Mouse (Mus musculus): Measurements from ENCODE around the gene Cldn2. TPM values are rescaled to one million over a fixed set of nuclear protein-coding genes. Genes with fewer than 3 reads are reported as not detected.
"Not testable (repeated sequence)": the region's sequence is repeated elsewhere in the genome, so short reads cannot be mapped to it uniquely, and the experiment has no call there.

Cldn2 gene
- polyA plus RNA-seq (2014; fragmentation: Nextera tagmentation; extraction: Ambion mirVana) = 0.09 and 0.20 TPM in 2 replicates

DNA sequence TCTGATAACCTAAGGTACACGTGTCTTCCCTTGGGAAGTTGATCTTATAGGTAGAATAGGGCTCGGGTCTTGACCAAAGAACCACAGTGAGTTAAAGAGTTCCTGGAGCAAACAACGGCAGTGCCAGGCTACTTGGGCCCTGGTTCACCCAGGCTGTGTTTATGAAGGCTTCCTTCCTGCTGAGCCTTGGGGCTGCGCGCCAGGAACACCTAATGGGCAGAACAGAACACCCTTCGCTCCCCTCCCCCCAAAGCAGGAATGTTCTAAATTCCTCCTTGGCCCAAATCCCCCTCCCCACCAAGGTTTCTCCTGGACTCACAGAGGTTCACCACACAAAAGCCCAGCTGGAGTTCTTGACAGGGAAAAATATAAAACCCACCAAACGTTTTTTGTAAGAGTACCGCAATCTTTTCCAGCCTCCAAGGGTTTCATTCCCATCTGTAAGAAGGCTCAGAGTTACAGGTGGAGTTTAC is at the start of gene Cldn2:
Gene Cldn2, plus strand, starts transcription at position 423 of the 473 bp plus-strand sequence.
- DNase-seq = no peak
- no peaks in the 10 kb centered on the region for H3K9me3 ChIP-seq (ENCODE audit: control insufficient read depth, low read length)
- H3K9ac ChIP-seq (replicated peaks; ENCODE audit: low read length) = no peak within 1 kb of the TSS
- H3K27me3 ChIP-seq (ENCODE audit: control insufficient read depth, insufficient read depth, low read length) = no peaks in the 10 kb centered on the region; the same call in 1 of the 2 replicates
- no peak within 1 kb of the TSS for H3K4me3 ChIP-seq (replicated peaks; ENCODE audit: low read depth, low read length)
- H3K36me3 ChIP-seq (ENCODE audit: control insufficient read depth, insufficient read depth, low read length) = no peaks in the 10 kb centered on the region
- H3K4me1 ChIP-seq (ENCODE audit: control insufficient read depth, insufficient read depth, low read length) = no peaks in the 10 kb centered on the region
- no peak within 1 kb of the TSS for H3K4me2 ChIP-seq (ENCODE audit: low read length)
- no peak for ATAC-seq (ENCODE audit: low FRiP score, low TSS enrichment)
- no peak within 1 kb of the TSS for H3K27ac ChIP-seq (replicated peaks; ENCODE audit: low read depth, low read length)
- WGBS = 63% methylated on average over 8 of the region's 8 CpGs

DNA sequence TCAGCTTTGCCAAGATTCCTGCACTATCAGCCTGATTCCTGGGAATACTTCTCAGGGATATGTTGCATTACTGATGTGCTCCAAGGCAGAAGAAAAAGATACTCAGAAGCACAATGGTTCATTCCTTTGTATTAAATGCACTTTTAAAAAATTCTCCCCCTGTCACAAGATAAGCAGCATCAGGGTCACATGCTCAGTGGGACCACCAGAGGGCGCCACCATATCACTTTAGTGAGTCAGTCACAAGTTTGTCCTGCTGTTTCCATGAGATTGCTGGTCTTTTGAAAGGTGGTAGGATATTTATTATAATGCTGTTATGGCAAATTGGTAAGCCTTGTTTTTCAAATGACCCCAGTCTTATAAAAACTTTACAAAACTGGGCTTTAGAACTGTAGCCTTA is 48.8 kb upstream of the Cldn2 start:
- no peak overlapping the region for H3K9ac ChIP-seq (replicated peaks; ENCODE audit: low read length)
- H3K36me3 ChIP-seq (ENCODE audit: control insufficient read depth, insufficient read depth, low read length) = no peaks in the 10 kb centered on the region
- ATAC-seq (ENCODE audit: low FRiP score, low TSS enrichment) (no peak), DNase-seq (peak; percentile 81)
- WGBS = 4% methylated on average over 1 of the region's 1 CpGs
- H3K27ac ChIP-seq (replicated peaks; ENCODE audit: low read depth, low read length) = no peak overlapping the region
- H3K4me1 ChIP-seq (ENCODE audit: control insufficient read depth, insufficient read depth, low read length) = no peaks in the 10 kb centered on the region
- H3K9me3 ChIP-seq (ENCODE audit: control insufficient read depth, low read length) = no peaks in the 10 kb centered on the region
- no peak overlapping the region for H3K4me3 ChIP-seq (replicated peaks; ENCODE audit: low read depth, low read length)
- H3K27me3 ChIP-seq (ENCODE audit: control insufficient read depth, insufficient read depth, low read length) = no peaks in the 10 kb centered on the region
- H3K4me2 ChIP-seq (ENCODE audit: low read length) = no peak overlapping the region

DNA sequence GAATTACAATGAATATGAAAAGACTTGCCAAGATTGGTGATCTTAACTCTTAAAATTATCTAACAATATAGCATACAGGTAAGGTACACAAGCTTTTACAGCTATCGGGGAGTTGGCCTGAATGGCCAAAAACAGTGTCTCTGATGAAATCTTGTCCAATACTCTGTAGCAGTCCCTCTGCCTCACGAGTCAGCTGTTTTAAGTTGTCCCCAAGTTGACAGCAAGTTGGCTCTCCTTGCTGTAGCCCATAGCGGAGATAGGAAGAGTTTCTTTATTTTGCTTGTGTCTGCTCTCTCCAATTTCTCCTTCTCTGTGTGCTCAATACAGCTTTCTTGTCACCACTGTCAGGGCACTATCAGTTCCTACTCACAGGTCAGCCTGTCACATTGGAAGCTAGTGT is 42.0 kb upstream of the Cldn2 start:
- not testable (repeated sequence) for H3K4me2 ChIP-seq (ENCODE audit: low read length); DNase-seq; H3K9me3 ChIP-seq (ENCODE audit: control insufficient read depth, low read length); H3K4me3 ChIP-seq (replicated peaks; ENCODE audit: low read depth, low read length); H3K36me3 ChIP-seq (ENCODE audit: control insufficient read depth, insufficient read depth, low read length); H3K4me1 ChIP-seq (ENCODE audit: control insufficient read depth, insufficient read depth, low read length); H3K9ac ChIP-seq (replicated peaks; ENCODE audit: low read length); H3K27me3 ChIP-seq (ENCODE audit: control insufficient read depth, insufficient read depth, low read length); H3K27ac ChIP-seq (replicated peaks; ENCODE audit: low read depth, low read length); ATAC-seq (ENCODE audit: low FRiP score, low TSS enrichment)
- WGBS = 75% methylated on average over 3 of the region's 3 CpGs

DNA sequence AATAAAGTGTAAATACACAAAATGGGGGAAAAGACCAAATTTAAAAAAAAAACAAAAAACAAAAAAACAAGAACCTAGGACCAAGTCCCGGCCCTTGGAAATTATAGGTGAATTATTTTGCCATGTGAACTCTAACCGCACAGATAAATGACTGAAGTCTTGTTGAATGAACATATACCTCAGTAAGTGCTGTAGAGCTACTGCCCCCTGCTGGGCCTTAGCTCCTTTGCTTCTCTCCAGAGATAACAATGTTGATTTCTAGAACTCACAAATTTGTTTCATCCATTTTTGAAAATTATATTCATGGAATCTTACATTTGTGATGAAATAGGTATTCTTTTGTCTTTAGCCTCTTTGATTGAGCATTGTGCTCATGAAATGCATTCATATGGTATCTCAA is 38.1 kb upstream of the Cldn2 start:
- no peaks in the 10 kb centered on the region for H3K9me3 ChIP-seq (ENCODE audit: control insufficient read depth, low read length)
- DNase-seq = peak; percentile 58
- no peaks in the 10 kb centered on the region for H3K36me3 ChIP-seq (ENCODE audit: control insufficient read depth, insufficient read depth, low read length)
- no peak overlapping the region for H3K4me2 ChIP-seq (ENCODE audit: low read length)
- no peak overlapping the region for H3K27ac ChIP-seq (replicated peaks; ENCODE audit: low read depth, low read length)
- no peak overlapping the region for H3K9ac ChIP-seq (replicated peaks; ENCODE audit: low read length)
- no peaks in the 10 kb centered on the region for H3K4me1 ChIP-seq (ENCODE audit: control insufficient read depth, insufficient read depth, low read length)
- H3K4me3 ChIP-seq (replicated peaks; ENCODE audit: low read depth, low read length) = no peak overlapping the region
- ATAC-seq (ENCODE audit: low FRiP score, low TSS enrichment) = no peak
- WGBS = 88% methylated on average over 2 of the region's 2 CpGs
- H3K27me3 ChIP-seq (ENCODE audit: control insufficient read depth, insufficient read depth, low read length) = no peaks in the 10 kb centered on the region

DNA sequence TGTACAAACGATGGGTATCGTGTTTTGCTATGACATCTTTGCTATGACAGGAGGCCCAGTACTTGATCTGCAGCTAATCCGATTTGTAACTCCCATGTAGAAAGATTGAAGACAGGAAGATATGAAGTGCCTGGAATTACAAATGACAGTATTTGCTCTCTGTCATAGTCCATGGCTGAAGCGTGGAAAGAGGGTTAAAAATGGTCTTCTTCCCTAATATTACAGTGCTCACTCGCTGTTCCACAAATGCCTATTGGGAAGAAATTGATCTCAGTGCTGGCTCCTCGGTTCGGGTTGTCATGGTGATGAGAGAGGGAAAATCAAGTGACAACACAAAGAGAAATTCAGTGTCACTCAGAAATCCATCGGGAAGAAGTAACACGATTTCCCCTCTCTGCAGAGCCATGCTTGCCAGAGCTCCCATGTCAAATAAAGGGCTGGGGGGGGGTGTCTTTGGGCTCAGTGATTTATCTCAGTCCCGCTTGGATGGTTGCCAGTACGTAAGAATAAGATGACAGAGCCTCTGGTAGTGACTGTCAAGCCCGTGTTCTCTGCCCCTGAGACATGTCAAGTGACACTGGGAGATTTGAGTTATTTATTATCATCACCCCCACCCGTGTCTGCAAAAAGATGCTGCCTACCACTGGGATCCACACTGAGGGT is 30.5 kb upstream of the Cldn2 start:
- H3K4me2 ChIP-seq (ENCODE audit: low read length) = 0 out of 2 replicates have a peak overlapping the region, but pooled peaks have one; percentile 3
- H3K27ac ChIP-seq (replicated peaks; ENCODE audit: low read depth, low read length) = no peak overlapping the region
- H3K9me3 ChIP-seq (ENCODE audit: control insufficient read depth, low read length) = no peaks in the 10 kb centered on the region
- ATAC-seq (ENCODE audit: low FRiP score, low TSS enrichment) (0 out of 2 replicates have a peak, but pooled peaks have one; percentile 31), DNase-seq (peak; percentile 64)
- WGBS = 46% methylated on average over 13 of the region's 13 CpGs
- H3K36me3 ChIP-seq (ENCODE audit: control insufficient read depth, insufficient read depth, low read length) = no peaks in the 10 kb centered on the region
- no peak overlapping the region for H3K4me3 ChIP-seq (replicated peaks; ENCODE audit: low read depth, low read length)
- H3K27me3 ChIP-seq (ENCODE audit: control insufficient read depth, insufficient read depth, low read length) = 0 out of 2 replicates have a peak, but pooled peaks cover 3% of the 10 kb centered on the region
- no peak overlapping the region for H3K9ac ChIP-seq (replicated peaks; ENCODE audit: low read length)
- no peaks in the 10 kb centered on the region for H3K4me1 ChIP-seq (ENCODE audit: control insufficient read depth, insufficient read depth, low read length)

DNA sequence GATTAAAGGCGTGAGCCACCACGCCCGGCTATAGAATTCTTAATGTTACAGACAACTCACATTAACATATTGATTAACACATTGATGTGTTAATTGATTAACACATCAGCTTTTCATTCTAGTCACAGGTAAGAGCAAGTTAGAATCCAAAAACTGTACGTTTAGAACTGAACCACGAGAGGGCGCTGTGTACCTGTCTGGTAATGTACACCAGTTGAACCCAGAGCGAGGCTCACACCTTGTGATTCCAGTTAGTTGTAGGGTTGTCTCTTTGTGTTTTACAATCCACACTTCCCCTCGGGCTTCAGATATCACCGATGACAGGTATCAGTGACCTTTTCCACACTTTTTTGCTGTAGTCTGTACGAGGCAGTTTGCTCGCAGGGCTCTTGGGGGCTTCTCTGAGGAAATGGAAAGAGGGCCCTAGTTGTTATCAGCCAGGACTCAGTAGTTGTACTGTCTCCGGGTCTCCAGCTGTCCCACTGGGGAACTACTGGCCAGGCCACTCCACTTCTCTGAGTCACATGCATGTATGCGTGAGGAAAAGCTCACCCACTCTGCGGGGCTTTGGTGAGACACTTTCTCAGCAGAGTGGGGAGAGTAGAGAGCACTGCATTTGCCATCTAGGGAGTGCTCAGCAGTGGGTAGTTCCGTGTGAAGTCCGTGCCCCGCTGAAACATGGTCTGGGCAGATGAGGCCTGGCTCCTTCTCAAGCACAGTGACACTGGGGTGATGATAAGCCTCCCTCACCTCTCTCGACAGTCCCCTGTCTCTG is 26.1 kb upstream of the Cldn2 start:
- no peaks in the 10 kb centered on the region for H3K9me3 ChIP-seq (ENCODE audit: control insufficient read depth, low read length)
- no peaks in the 10 kb centered on the region for H3K36me3 ChIP-seq (ENCODE audit: control insufficient read depth, insufficient read depth, low read length)
- 0 out of 2 replicates have a peak, but pooled peaks cover 3% of the 10 kb centered on the region for H3K27me3 ChIP-seq (ENCODE audit: control insufficient read depth, insufficient read depth, low read length)
- no peak overlapping the region for H3K9ac ChIP-seq (replicated peaks; ENCODE audit: low read length)
- no peak overlapping the region for H3K4me3 ChIP-seq (replicated peaks; ENCODE audit: low read depth, low read length)
- 31% methylated on average over 18 of the region's 18 CpGs for WGBS
- ATAC-seq (ENCODE audit: low FRiP score, low TSS enrichment) (no peak), DNase-seq (peak; percentile 72)
- H3K27ac ChIP-seq (replicated peaks; ENCODE audit: low read depth, low read length) = no peak overlapping the region
- H3K4me1 ChIP-seq (ENCODE audit: control insufficient read depth, insufficient read depth, low read length) = no peaks in the 10 kb centered on the region
- no peak overlapping the region for H3K4me2 ChIP-seq (ENCODE audit: low read length)

DNA sequence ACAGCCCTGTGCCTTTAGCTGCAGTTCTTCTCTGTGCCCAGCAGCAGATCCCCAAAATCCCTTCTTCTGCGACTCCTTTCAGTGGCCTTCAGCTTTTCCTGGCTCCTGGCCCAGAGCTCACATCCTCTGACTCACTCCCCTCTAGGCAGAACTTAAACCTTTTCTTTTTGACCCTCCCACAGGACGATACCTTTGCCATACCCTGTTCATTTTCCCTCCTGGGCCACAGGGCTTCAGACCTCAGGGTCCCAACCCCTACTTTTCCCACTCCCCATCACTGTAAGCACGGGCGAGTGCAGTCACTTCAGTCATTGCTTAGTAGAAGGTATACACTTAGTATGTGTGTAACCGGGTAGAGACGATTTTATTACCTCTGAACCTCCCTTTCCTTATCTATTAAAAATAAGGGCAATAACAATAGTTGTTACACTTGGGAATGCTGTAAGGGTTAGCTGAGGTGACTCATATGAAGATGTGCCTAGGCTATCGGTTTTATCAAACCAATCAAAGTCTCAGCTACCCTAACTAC is 25.5 kb upstream of the Cldn2 start:
- Histone ChIP-seq H3K9me3 (ENCODE audit: control insufficient read depth, low read length) (no peaks in the 10 kb centered on the region), H3K36me3 (ENCODE audit: control insufficient read depth, insufficient read depth, low read length) (no peaks in the 10 kb centered on the region), H3K4me2 (ENCODE audit: low read length) (no peak overlapping the region), H3K27ac (replicated peaks; ENCODE audit: low read depth, low read length) (no peak overlapping the region), H3K9ac (replicated peaks; ENCODE audit: low read length) (no peak overlapping the region), H3K4me1 (ENCODE audit: control insufficient read depth, insufficient read depth, low read length) (no peaks in the 10 kb centered on the region), H3K4me3 (replicated peaks; ENCODE audit: low read depth, low read length) (no peak overlapping the region), H3K27me3 (ENCODE audit: control insufficient read depth, insufficient read depth, low read length) (0 out of 2 replicates have a peak, but pooled peaks cover 3% of the 10 kb centered on the region)
- no peak for DNase-seq
- WGBS = 74% methylated on average over 7 of the region's 7 CpGs
- no peak for ATAC-seq (ENCODE audit: low FRiP score, low TSS enrichment)

DNA sequence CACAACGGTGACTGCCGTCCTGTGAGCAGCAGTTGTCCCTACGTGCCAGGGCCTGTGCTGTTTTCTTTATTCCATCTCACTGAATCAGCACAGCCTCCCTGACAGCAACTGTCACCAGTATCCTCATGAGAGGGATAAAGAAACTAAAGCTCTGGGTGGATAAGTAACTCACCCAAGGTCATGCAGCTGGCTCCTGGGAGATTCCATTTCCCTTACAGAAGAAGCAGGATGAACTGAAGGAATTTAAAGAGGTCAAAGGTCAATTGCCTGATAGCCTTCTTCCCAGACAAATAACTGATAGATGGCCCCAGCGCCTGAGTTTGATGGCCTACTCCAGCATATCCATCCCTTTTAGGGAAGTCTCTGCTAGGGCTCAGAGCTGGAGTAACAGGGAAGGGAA is 23.3 kb upstream of the Cldn2 start:
- 40% methylated on average over 4 of the region's 4 CpGs for WGBS
- DNase-seq = no peak
- H3K4me1 ChIP-seq (ENCODE audit: control insufficient read depth, insufficient read depth, low read length) = no peaks in the 10 kb centered on the region
- H3K36me3 ChIP-seq (ENCODE audit: control insufficient read depth, insufficient read depth, low read length) = no peaks in the 10 kb centered on the region
- H3K9ac ChIP-seq (replicated peaks; ENCODE audit: low read length) = no peak overlapping the region
- H3K27ac ChIP-seq (replicated peaks; ENCODE audit: low read depth, low read length) = no peak overlapping the region
- H3K4me3 ChIP-seq (replicated peaks; ENCODE audit: low read depth, low read length) = no peak overlapping the region
- no peak for ATAC-seq (ENCODE audit: low FRiP score, low TSS enrichment)
- H3K9me3 ChIP-seq (ENCODE audit: control insufficient read depth, low read length) = no peaks in the 10 kb centered on the region
- H3K27me3 ChIP-seq (ENCODE audit: control insufficient read depth, insufficient read depth, low read length) = 0 out of 2 replicates have a peak, but pooled peaks cover 6% of the 10 kb centered on the region
- H3K4me2 ChIP-seq (ENCODE audit: low read length) = no peak overlapping the region

Data from midbrain, embryonic 14.5 days (tissue).